Mouse (Mus musculus): ENCODE measurements at regions not wholly inside any gene's neighbourhood (a gene's known extent, or its start where the extent isn't known, plus 50 kb on each side); places are given as distances from the start of the nearest gene placed in this dataset.
A peak's percentile ranks its signal among the peaks of the same experiment; 100 is the strongest.

DNA sequence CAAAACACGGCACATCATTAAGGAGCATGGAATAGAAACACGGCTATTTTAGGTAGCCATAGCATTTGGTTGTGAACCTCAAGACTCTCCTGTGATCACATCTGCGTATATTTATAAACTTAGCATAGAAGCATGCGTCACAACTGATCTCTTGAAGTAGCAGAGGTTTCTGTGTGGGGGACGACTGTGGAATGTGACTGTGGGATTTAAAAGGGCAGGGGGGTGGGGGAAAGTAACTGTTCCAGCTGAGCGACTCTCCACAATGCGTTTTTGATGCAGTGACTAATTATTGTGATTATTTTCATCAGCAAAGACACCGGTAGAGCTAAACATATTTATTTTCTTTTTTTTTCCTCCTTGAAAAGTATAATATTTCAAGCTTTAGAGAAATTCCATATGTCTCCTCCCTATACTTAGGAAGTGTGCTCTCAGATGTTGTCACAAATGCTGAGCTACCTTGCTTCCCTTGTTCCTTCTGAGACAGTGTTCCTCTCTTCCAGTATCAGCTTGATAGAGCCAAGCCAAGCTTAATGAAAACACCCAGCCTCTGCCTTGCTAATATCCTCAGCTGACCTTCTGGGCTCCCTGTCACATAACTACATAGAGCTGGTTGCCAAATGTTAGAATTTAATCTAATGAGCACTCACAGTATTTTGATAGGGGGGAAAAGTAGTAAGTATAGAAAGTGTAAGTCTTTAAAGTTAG is 75.0 kb upstream of the Magi3 start:
- no peak for DNase-seq (ENCODE audit: extremely low read depth, low read depth, low spot score)
- H3K4me3 ChIP-seq (ENCODE audit: insufficient read depth, low read depth, low read length) = no peak overlapping the region
- 84% methylated on average over 8 of the region's 8 CpGs for WGBS
- no peak overlapping the region for H3K9ac ChIP-seq (ENCODE audit: low read depth, low read length)
- H3K36me3 ChIP-seq (ENCODE audit: control insufficient read depth, insufficient read depth, low read length) = no peaks in the 10 kb centered on the region
- TF ChIP-seq CTCF (IDR thresholded peaks at IDR 0.05; ENCODE audit: low read depth, low read length) (no peak), POLR2A (IDR thresholded peaks at IDR 0.05; ENCODE audit: extremely low read depth, insufficient read depth, low read length) (no peak)
- H3K79me2 ChIP-seq (ENCODE audit: control insufficient read depth, insufficient read depth, low read length) = no peaks in the 10 kb centered on the region
- no peak overlapping the region for H3K27ac ChIP-seq (replicated peaks; ENCODE audit: insufficient read depth, low read depth, low read length)
- no peaks in the 10 kb centered on the region for H3K27me3 ChIP-seq (ENCODE audit: control insufficient read depth, insufficient read depth, low read length)
- no peaks in the 10 kb centered on the region for H3K4me1 ChIP-seq (ENCODE audit: control insufficient read depth, insufficient read depth, low read length)

- WGBS = 89% methylated on average over 3 of the region's 3 CpGs
- H3K36me3 ChIP-seq (ENCODE audit: control insufficient read depth, insufficient read depth, low read length) = no peaks in the 10 kb centered on the region
- H3K4me1 ChIP-seq (ENCODE audit: control insufficient read depth, insufficient read depth, low read length) = peaks cover 3% of the 10 kb centered on the region; the same call in 1 of the 2 replicates
- H3K79me2 ChIP-seq (ENCODE audit: control insufficient read depth, insufficient read depth, low read length) = no peaks in the 10 kb centered on the region
- no peak overlapping the region for H3K9ac ChIP-seq (ENCODE audit: low read depth, low read length)
- H3K27ac ChIP-seq (replicated peaks; ENCODE audit: insufficient read depth, low read depth, low read length) = no peak overlapping the region
- TF ChIP-seq CTCF (IDR thresholded peaks at IDR 0.05; ENCODE audit: low read depth, low read length) = no peak
- no peak for TF ChIP-seq POLR2A (IDR thresholded peaks at IDR 0.05; ENCODE audit: extremely low read depth, insufficient read depth, low read length)
- H3K4me3 ChIP-seq (ENCODE audit: insufficient read depth, low read depth, low read length) = no peak overlapping the region
- no peak for DNase-seq (ENCODE audit: extremely low read depth, low read depth, low spot score)
- H3K27me3 ChIP-seq (ENCODE audit: control insufficient read depth, insufficient read depth, low read length) = no peaks in the 10 kb centered on the region
These were observed 73.7 kb upstream of the Magi3 start for GRCm38 (mm10) chr3:104293869-104294268.

DNA sequence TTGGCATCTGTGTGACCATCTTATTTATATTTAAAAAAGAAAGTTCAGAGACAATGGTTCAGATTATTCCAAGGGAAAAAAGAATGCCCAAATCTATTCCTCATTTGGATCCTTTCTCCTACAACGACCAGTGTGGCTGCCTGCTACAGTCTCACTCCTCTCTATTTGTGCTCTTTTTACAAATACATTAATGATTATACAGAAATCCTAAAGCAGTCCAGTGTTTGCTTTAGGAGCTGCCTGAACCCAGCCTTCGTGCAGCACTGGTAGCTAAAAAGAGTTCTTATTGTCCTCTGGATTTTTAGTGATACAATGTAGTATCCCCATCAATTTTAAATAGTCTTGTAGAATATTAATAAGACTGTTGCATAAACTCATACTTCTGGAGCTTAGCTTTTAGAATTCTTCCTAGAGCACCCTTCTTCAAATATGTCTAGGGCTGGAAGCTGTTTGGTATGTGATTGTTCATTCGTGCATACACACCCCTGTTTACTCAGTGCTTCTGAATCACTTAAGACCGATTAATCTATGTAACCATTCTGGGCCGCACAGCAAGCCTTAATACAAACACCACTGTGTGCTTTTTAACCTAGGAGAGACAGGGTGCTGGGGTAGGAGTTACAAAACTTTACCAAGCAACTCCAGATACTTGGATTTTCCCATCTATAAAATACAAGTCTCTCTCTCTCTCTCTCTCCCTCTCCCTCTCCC is 69.0 kb upstream of the Magi3 start:
- WGBS = 28% methylated on average over 5 of the region's 5 CpGs
- no peaks in the 10 kb centered on the region for H3K79me2 ChIP-seq (ENCODE audit: control insufficient read depth, insufficient read depth, low read length)
- H3K9ac ChIP-seq (ENCODE audit: low read depth, low read length) = no peak overlapping the region
- H3K4me1 ChIP-seq (ENCODE audit: control insufficient read depth, insufficient read depth, low read length) = peaks cover 3% of the 10 kb centered on the region; the same call in 1 of the 2 replicates
- H3K4me3 ChIP-seq (ENCODE audit: insufficient read depth, low read depth, low read length) = no peak overlapping the region
- DNase-seq (ENCODE audit: extremely low read depth, low read depth, low spot score) = peak; percentile 34
- no peak overlapping the region for H3K27ac ChIP-seq (replicated peaks; ENCODE audit: insufficient read depth, low read depth, low read length)
- TF ChIP-seq POLR2A (IDR thresholded peaks at IDR 0.05; ENCODE audit: extremely low read depth, insufficient read depth, low read length) (no peak), CTCF (IDR thresholded peaks at IDR 0.05; ENCODE audit: low read depth, low read length) (no peak)
- H3K36me3 ChIP-seq (ENCODE audit: control insufficient read depth, insufficient read depth, low read length) = no peaks in the 10 kb centered on the region
- H3K27me3 ChIP-seq (ENCODE audit: control insufficient read depth, insufficient read depth, low read length) = no peaks in the 10 kb centered on the region

GRCm38 (mm10) chr3:104287900-104288299 is 67.7 kb upstream of the Magi3 start:
- DNase-seq (ENCODE audit: extremely low read depth, low read depth, low spot score) = no peak
- Histone ChIP-seq H3K27me3 (ENCODE audit: control insufficient read depth, insufficient read depth, low read length) (no peaks in the 10 kb centered on the region), H3K36me3 (ENCODE audit: control insufficient read depth, insufficient read depth, low read length) (no peaks in the 10 kb centered on the region), H3K4me1 (ENCODE audit: control insufficient read depth, insufficient read depth, low read length) (peaks cover 3% of the 10 kb centered on the region; the same call in 1 of the 2 replicates), H3K9ac (ENCODE audit: low read depth, low read length) (no peak overlapping the region), H3K4me3 (ENCODE audit: insufficient read depth, low read depth, low read length) (no peak overlapping the region), H3K79me2 (ENCODE audit: control insufficient read depth, insufficient read depth, low read length) (no peaks in the 10 kb centered on the region), H3K27ac (replicated peaks; ENCODE audit: insufficient read depth, low read depth, low read length) (no peak overlapping the region)
- no peak for TF ChIP-seq CTCF (IDR thresholded peaks at IDR 0.05; ENCODE audit: low read depth, low read length)
- no peak for TF ChIP-seq POLR2A (IDR thresholded peaks at IDR 0.05; ENCODE audit: extremely low read depth, insufficient read depth, low read length)

DNA sequence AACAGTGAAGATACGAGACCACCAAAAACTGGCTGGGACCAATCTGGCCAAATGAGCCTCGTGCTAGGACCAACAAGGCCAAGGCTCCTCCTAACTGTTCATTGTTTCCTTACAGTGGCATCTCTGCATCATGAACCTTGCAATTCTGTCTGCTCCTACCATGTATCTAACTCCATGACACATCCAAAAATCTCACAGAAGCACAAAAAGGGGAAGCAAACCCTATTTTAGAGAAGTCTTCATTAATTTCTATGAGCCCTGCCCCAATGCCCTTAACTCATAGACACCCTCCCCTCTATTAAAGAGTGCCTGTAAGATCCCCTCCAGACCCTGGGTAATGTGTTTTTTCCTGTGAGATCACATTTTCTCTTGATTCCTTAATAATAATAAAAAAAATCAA is 64.8 kb upstream of the Magi3 start:
- H3K79me2 ChIP-seq (ENCODE audit: control insufficient read depth, insufficient read depth, low read length) = no peaks in the 10 kb centered on the region
- no peaks in the 10 kb centered on the region for H3K27me3 ChIP-seq (ENCODE audit: control insufficient read depth, insufficient read depth, low read length)
- 97% methylated on average over 2 of the region's 2 CpGs for WGBS
- TF ChIP-seq POLR2A (IDR thresholded peaks at IDR 0.05; ENCODE audit: extremely low read depth, insufficient read depth, low read length) (no peak), CTCF (IDR thresholded peaks at IDR 0.05; ENCODE audit: low read depth, low read length) (no peak)
- H3K36me3 ChIP-seq (ENCODE audit: control insufficient read depth, insufficient read depth, low read length) = no peaks in the 10 kb centered on the region
- no peak for DNase-seq (ENCODE audit: extremely low read depth, low read depth, low spot score)
- no peak overlapping the region for H3K9ac ChIP-seq (ENCODE audit: low read depth, low read length)
- H3K27ac ChIP-seq (replicated peaks; ENCODE audit: insufficient read depth, low read depth, low read length) = no peak overlapping the region
- H3K4me1 ChIP-seq (ENCODE audit: control insufficient read depth, insufficient read depth, low read length) = peaks cover 7% of the 10 kb centered on the region; the same call in 1 of the 2 replicates
- no peak overlapping the region for H3K4me3 ChIP-seq (ENCODE audit: insufficient read depth, low read depth, low read length)

DNA sequence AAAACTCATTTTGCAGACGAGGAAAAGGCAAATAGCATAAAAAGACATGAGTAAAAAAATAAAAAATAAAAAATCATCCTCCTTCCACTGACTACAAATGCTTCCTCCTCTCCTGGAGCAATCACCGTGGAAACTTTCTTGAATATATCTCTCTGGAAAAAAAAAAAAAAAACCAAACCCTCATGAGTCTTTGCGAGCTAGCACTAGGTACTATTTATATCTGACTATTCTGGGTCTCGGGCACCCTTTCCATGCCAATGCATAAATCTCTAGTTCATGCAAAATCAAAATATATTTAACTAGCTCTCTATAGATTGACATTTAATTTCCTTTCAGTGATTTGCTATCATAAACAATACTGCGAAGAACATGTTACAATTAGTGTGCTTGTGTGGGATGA is 63.7 kb upstream of the Magi3 start:
- 88% methylated on average over 5 of the region's 5 CpGs for WGBS
- Histone ChIP-seq H3K27ac (replicated peaks; ENCODE audit: insufficient read depth, low read depth, low read length) (no peak overlapping the region), H3K27me3 (ENCODE audit: control insufficient read depth, insufficient read depth, low read length) (no peaks in the 10 kb centered on the region), H3K4me1 (ENCODE audit: control insufficient read depth, insufficient read depth, low read length) (peaks cover 8% of the 10 kb centered on the region; the same call in 1 of the 2 replicates), H3K4me3 (ENCODE audit: insufficient read depth, low read depth, low read length) (no peak overlapping the region), H3K9ac (ENCODE audit: low read depth, low read length) (no peak overlapping the region), H3K36me3 (ENCODE audit: control insufficient read depth, insufficient read depth, low read length) (no peaks in the 10 kb centered on the region), H3K79me2 (ENCODE audit: control insufficient read depth, insufficient read depth, low read length) (no peaks in the 10 kb centered on the region)
- DNase-seq (ENCODE audit: extremely low read depth, low read depth, low spot score) = no peak
- TF ChIP-seq CTCF (IDR thresholded peaks at IDR 0.05; ENCODE audit: low read depth, low read length) (no peak), POLR2A (IDR thresholded peaks at IDR 0.05; ENCODE audit: extremely low read depth, insufficient read depth, low read length) (no peak)
